Mouse (Mus musculus): Measurements from ENCODE around the gene Rarres1.

The Rarres1 gene

GRCm38 (mm10) chr3:67515274-67515801, at the start of gene Rarres1:
Rarres1 (minus strand) TSS chr3:67515523.
- no peak for DNase-seq

GRCm38 (mm10) chr3:67564731-67565357, 49.5 kb upstream of the Rarres1 start:
- no peak for DNase-seq

- no peak for DNase-seq
Measured at GRCm38 (mm10) chr3:67557718-67558354, 42.5 kb upstream of the Rarres1 start.

- no peak for DNase-seq
Measured at GRCm38 (mm10) chr3:67557200-67557651, 41.9 kb upstream of the Rarres1 start.

GRCm38 (mm10) chr3:67555211-67555610, 39.9 kb upstream of the Rarres1 start:
- no peak for DNase-seq

GRCm38 (mm10) chr3:67553927-67554448, 38.7 kb upstream of the Rarres1 start:
- DNase-seq: no peak

GRCm38 (mm10) chr3:67553281-67553680, 38.0 kb upstream of the Rarres1 start:
- peak; percentile 22 for DNase-seq

GRCm38 (mm10) chr3:67551193-67551592, 35.9 kb upstream of the Rarres1 start:
- DNase-seq: peak; percentile 52

GRCm38 (mm10) chr3:67543630-67544029, 28.3 kb upstream of the Rarres1 start:
- DNase-seq: no peak

- DNase-seq: no peak
Measured at GRCm38 (mm10) chr3:67524768-67525167, 9.4 kb upstream of the Rarres1 start.

- DNase-seq: no peak
Measured at GRCm38 (mm10) chr3:67522709-67523108, 7.4 kb upstream of the Rarres1 start.

- DNase-seq: no peak
Measured at GRCm38 (mm10) chr3:67520568-67521143, 5.3 kb upstream of the Rarres1 start.

GRCm38 (mm10) chr3:67514801-67515273, 486 bp downstream of the Rarres1 start:
- DNase-seq: no peak

- DNase-seq: peak; percentile 88
Measured at GRCm38 (mm10) chr3:67512807-67513206, 2.5 kb downstream of the Rarres1 start.

GRCm38 (mm10) chr3:67508216-67508892, 7.0 kb downstream of the Rarres1 start:
- DNase-seq: no peak

GRCm38 (mm10) chr3:67505286-67505685, 10.0 kb downstream of the Rarres1 start:
- no peak for DNase-seq

GRCm38 (mm10) chr3:67503878-67504277, 11.4 kb downstream of the Rarres1 start:
- no peak for DNase-seq

GRCm38 (mm10) chr3:67499406-67499791, 15.9 kb downstream of the Rarres1 start:
- DNase-seq: no peak

- DNase-seq: no peak
Measured at GRCm38 (mm10) chr3:67498773-67499405, 16.4 kb downstream of the Rarres1 start.

- DNase-seq: no peak
Measured at GRCm38 (mm10) chr3:67497998-67498397, 17.3 kb downstream of the Rarres1 start.

GRCm38 (mm10) chr3:67496310-67496709, 19.0 kb downstream of the Rarres1 start:
- DNase-seq: no peak

- no peak for DNase-seq
Measured at GRCm38 (mm10) chr3:67493132-67493531, 22.2 kb downstream of the Rarres1 start.
